Mouse (Mus musculus) embryonic fibroblast, embryonic 13.5 days (primary cell): ENCODE measurements around the gene 1700113H08Rik. TPM values are rescaled to one million over a fixed set of nuclear protein-coding genes. Genes with fewer than 3 reads are reported as not detected.

Experiments
- H3K27ac ChIP-seq: 2 replicates; pipeline ENCODE4 v1.5.1; 2012; ENCODE audit warnings: low read length, control low read depth, inconsistent platforms; ENCODE audit not compliant: insufficient read depth
- H3K4me1 ChIP-seq: 2 replicates; pipeline ENCODE4 v1.6.1; 2011; ENCODE audit warnings: low read length; ENCODE audit not compliant: control insufficient read depth, insufficient read depth
- H3K4me3 ChIP-seq: 2 replicates; pipeline ENCODE4 v1.5.1; 2011; ENCODE audit warnings: mild to moderate bottlenecking, control low read depth, low read length; ENCODE audit not compliant: insufficient read depth
- CTCF ChIP-seq: IDR thresholded peaks from 2 replicates; pipeline ENCODE4 v1.5.1; 2011; ENCODE audit warnings: mild to moderate bottlenecking, control low read depth, low read length, moderate library complexity, borderline replicate concordance; ENCODE audit not compliant: insufficient read depth
- POLR2A ChIP-seq: IDR thresholded peaks from 2 replicates; pipeline ENCODE4 v1.6.1; 2011; ENCODE audit warnings: low read depth, mild to moderate bottlenecking, control low read depth, low read length, moderate library complexity
- polyA plus RNA-seq: library from polyadenylated mRNA; stranded (reverse); fragments of >200 nt; gene quantifications from 2 replicates; pipeline ENCODE4 v1.2.4, GENCODE M21; 2011; ENCODE audit warnings: low read depth; ENCODE audit not compliant: missing spikeins, insufficient read length

The 1700113H08Rik gene
- polyA plus RNA-seq, 1 experiment, result not detected

GRCm38 (mm10) chr10:87058251-87058925 lies 543 bp downstream of the 1700113H08Rik start:
- no peak overlapping the region for H3K27ac ChIP-seq
- TF ChIP-seq CTCF (no peak), POLR2A (no peak)
- no peaks in the 10 kb centered on the region for H3K4me1 ChIP-seq
- peak overlapping the region; percentile 13; the same call in 1 of the 2 replicates for H3K4me3 ChIP-seq

- Histone ChIP-seq H3K4me1 (no peaks in the 10 kb centered on the region), H3K4me3 (no peak overlapping the region), H3K27ac (no peak overlapping the region)
- TF ChIP-seq CTCF, result no peak
- TF ChIP-seq POLR2A, result no peak
Observed at GRCm38 (mm10) chr10:87058926-87059325, 1.1 kb downstream of the 1700113H08Rik start.

- H3K27ac ChIP-seq, result no peak overlapping the region
- no peak for TF ChIP-seq POLR2A
- no peak for TF ChIP-seq CTCF
- no peak overlapping the region for H3K4me3 ChIP-seq
- H3K4me1 ChIP-seq, result no peaks in the 10 kb centered on the region
Observed at GRCm38 (mm10) chr10:87059447-87059846, 1.6 kb downstream of the 1700113H08Rik start.

- no peak overlapping the region for H3K27ac ChIP-seq
- no peak overlapping the region for H3K4me3 ChIP-seq
- TF ChIP-seq POLR2A, result no peak
- TF ChIP-seq CTCF, result no peak
Observed at GRCm38 (mm10) chr10:87084236-87084635, 26.4 kb downstream of the 1700113H08Rik start.

GRCm38 (mm10) chr10:87087646-87088045 lies 29.8 kb downstream of the 1700113H08Rik start:
- H3K4me1 ChIP-seq, result no peaks in the 10 kb centered on the region
- H3K27ac ChIP-seq, result no peak overlapping the region
- no peak overlapping the region for H3K4me3 ChIP-seq
- TF ChIP-seq CTCF (no peak), POLR2A (no peak)

More at GRCm38 (mm10) chr10:87084236-87084635, 26.4 kb downstream of the 1700113H08Rik start:
- H3K4me1 ChIP-seq, result no peaks in the 10 kb centered on the region

- H3K27ac ChIP-seq, result no peak overlapping the region
- H3K4me3 ChIP-seq, result no peak overlapping the region
- no peaks in the 10 kb centered on the region for H3K4me1 ChIP-seq
- TF ChIP-seq CTCF (no peak), POLR2A (no peak)
Observed at GRCm38 (mm10) chr10:87094249-87094648, 36.4 kb downstream of the 1700113H08Rik start.

- no peak for TF ChIP-seq CTCF
- no peak for TF ChIP-seq POLR2A
- no peak overlapping the region for H3K27ac ChIP-seq
- no peak overlapping the region for H3K4me3 ChIP-seq
- H3K4me1 ChIP-seq, result no peaks in the 10 kb centered on the region
Observed at GRCm38 (mm10) chr10:87098722-87099121, 40.9 kb downstream of the 1700113H08Rik start.

- H3K4me1 ChIP-seq, result no peaks in the 10 kb centered on the region
- no peak overlapping the region for H3K27ac ChIP-seq
- H3K4me3 ChIP-seq, result no peak overlapping the region
- TF ChIP-seq POLR2A (no peak), CTCF (no peak)
Observed at GRCm38 (mm10) chr10:87100668-87101067, 42.8 kb downstream of the 1700113H08Rik start.

- TF ChIP-seq POLR2A, result no peak
- TF ChIP-seq CTCF, result no peak
- Histone ChIP-seq H3K27ac (no peak overlapping the region), H3K4me3 (no peak overlapping the region), H3K4me1 (no peaks in the 10 kb centered on the region)
Observed at GRCm38 (mm10) chr10:87101265-87101950, 43.6 kb downstream of the 1700113H08Rik start.

GRCm38 (mm10) chr10:87101951-87102320 lies 44.1 kb downstream of the 1700113H08Rik start:
- Histone ChIP-seq H3K27ac (no peak overlapping the region), H3K4me1 (no peaks in the 10 kb centered on the region), H3K4me3 (no peak overlapping the region)
- TF ChIP-seq CTCF (no peak), POLR2A (no peak)
